Mouse (Mus musculus) thymus, adult 2 months (tissue): Measurements from ENCODE around the gene Setdb1.

Source experiments
- CTCF ChIP-seq: fragments of 200-500 bp; IDR thresholded peaks from 2 replicates; pipeline ENCODE4 v1.5.1; 2012; ENCODE audit warnings: mild to moderate bottlenecking, control low read depth, low read length, moderate library complexity, borderline replicate concordance; ENCODE audit not compliant: control insufficient read depth, poor library complexity, insufficient read depth; ENCODE audit errors: extremely low read depth
- POLR2A ChIP-seq: fragments of 200-500 bp; IDR thresholded peaks from 2 replicates; pipeline ENCODE4 v1.6.1; 2012; ENCODE audit warnings: mild to moderate bottlenecking, low read length, control low read depth, moderate library complexity; ENCODE audit not compliant: control insufficient read depth, poor library complexity, insufficient read depth; ENCODE audit errors: extremely low read depth

DNA sequence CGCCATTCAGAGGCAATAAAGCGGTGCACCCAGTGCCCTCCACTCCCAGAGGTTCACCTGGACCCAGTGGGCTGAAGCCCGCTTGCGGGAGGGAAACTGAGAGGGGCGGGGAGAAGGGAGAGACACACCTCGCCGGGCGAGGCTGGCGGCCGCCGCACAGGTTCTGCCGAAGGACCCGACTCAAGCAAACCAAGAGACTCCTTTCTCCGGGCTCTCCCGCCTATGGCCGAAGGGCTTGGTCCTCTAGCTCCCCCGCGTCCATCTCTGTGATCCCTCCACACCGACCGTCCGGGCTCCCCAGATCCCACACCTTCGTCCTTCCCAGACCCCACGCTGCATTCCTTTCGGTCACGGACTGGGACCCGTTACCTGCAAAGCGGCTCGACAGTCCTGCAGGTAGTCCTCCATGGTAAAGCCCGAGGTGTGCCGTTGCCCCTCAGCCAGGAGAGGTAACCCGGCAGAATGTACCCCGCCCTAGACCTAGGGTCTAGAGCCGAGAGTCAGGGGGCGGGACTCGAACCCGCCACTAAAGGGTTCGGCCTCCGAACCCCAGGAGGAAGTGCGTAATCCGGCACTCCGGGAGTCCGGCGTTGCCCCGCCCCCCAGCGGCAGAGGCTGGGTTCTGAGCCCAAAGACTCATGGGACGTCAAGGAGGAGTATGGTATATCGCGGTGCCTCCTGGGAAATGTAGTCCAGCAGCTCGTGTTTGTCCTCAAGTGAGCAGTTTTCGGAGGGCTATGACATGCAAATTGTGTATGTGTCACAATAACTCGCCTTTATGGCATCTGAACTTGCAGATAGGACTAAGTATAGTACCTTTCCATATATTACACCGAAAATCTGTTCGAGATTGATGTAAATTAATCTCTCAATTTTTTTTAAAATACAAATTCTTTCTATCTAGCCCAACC is 75.5 kb downstream of the Setdb1 start, which contains the start of the genes Mindy1 and Prune1:
- peak; percentile 61 for TF ChIP-seq CTCF
- TF ChIP-seq POLR2A = peak; percentile 48; the same call in 1 of the 2 replicates
